Mouse (Mus musculus) ES-E14 (cell line): ENCODE results near the gene Mrpl20.

Experiments used
- CHD2 ChIP-seq: IDR thresholded peaks from 2 replicates; pipeline ENCODE4 v1.6.1; 2014; ENCODE audit warnings: mild to moderate bottlenecking, low read depth, low read length, inconsistent platforms
- HCFC1 ChIP-seq: IDR thresholded peaks from 2 replicates; pipeline ENCODE4 v1.6.1; 2012; ENCODE audit warnings: low read length, inconsistent platforms, borderline replicate concordance; ENCODE audit not compliant: insufficient read depth
- MAFK ChIP-seq: IDR thresholded peaks from 2 replicates; pipeline ENCODE4 v1.6.1; 2014; ENCODE audit warnings: mild to moderate bottlenecking, low read depth, low read length, inconsistent platforms; ENCODE audit not compliant: insufficient read depth
- ZC3H11A ChIP-seq: IDR thresholded peaks from 2 replicates; pipeline ENCODE4 v1.6.1; 2012; ENCODE audit warnings: low read depth, mild to moderate bottlenecking, inconsistent platforms, low read length, borderline replicate concordance

- TF ChIP-seq ZC3H11A (no peak), MAFK (no peak), HCFC1 (no peak), CHD2 (no peak)
Observed at GRCm38 (mm10) chr4:155785246-155785645, 17.4 kb upstream of the Mrpl20 start.
